Mouse (Mus musculus): ENCODE measurements at regions not wholly inside any gene's neighbourhood (a gene's known extent, or its start where the extent isn't known, plus 50 kb on each side); places are given as distances from the start of the nearest gene placed in this dataset.
A peak's percentile ranks its signal among the peaks of the same experiment; 100 is the strongest.

- peaks cover 18% of the 10 kb centered on the region for H3K4me1 ChIP-seq
- peaks cover 6% of the 10 kb centered on the region; the same call in 1 of the 2 replicates for H3K27me3 ChIP-seq (ENCODE audit: insufficient read depth, poor library complexity, severe bottlenecking)
- 83% methylated on average over 10 of the region's 10 CpGs for WGBS
- H3K27ac ChIP-seq, result no peak overlapping the region
- no peak for DNase-seq (ENCODE audit: low spot score)
- no peak overlapping the region for H3K4me3 ChIP-seq
- H3K9me3 ChIP-seq, result no peaks in the 10 kb centered on the region
- H3K36me3 ChIP-seq, result no peaks in the 10 kb centered on the region
These were observed 80.4 kb upstream of the Ttc34 start for GRCm38 (mm10) chr4:154756740-154757446.

- no peaks in the 10 kb centered on the region for H3K36me3 ChIP-seq
- H3K9me3 ChIP-seq, result no peaks in the 10 kb centered on the region
- H3K4me1 ChIP-seq, result peaks cover 12% of the 10 kb centered on the region
- no peak for DNase-seq (ENCODE audit: low spot score)
- H3K27me3 ChIP-seq (ENCODE audit: insufficient read depth, poor library complexity, severe bottlenecking), result peaks cover 10% of the 10 kb centered on the region; the same call in 1 of the 2 replicates
- WGBS, result 88% methylated on average over 1 of the region's 1 CpGs
- H3K4me3 ChIP-seq, result no peak overlapping the region
- no peak overlapping the region for H3K27ac ChIP-seq
These were observed 77.4 kb upstream of the Ttc34 start for GRCm38 (mm10) chr4:154759881-154760280.

GRCm38 (mm10) chr4:154764238-154764637 is 73.0 kb upstream of the Ttc34 start:
- Histone ChIP-seq H3K27ac (no peak overlapping the region), H3K36me3 (no peaks in the 10 kb centered on the region), H3K9me3 (no peaks in the 10 kb centered on the region), H3K4me1 (peaks cover 12% of the 10 kb centered on the region), H3K4me3 (no peak overlapping the region), H3K27me3 (ENCODE audit: insufficient read depth, poor library complexity, severe bottlenecking) (peaks cover 19% of the 10 kb centered on the region; the same call in 1 of the 2 replicates)
- 62% methylated on average over 6 of the region's 6 CpGs for WGBS
- DNase-seq (ENCODE audit: low spot score), result no peak

- 60% methylated on average over 2 of the region's 2 CpGs for WGBS
- Histone ChIP-seq H3K4me3 (no peak overlapping the region), H3K36me3 (no peaks in the 10 kb centered on the region), H3K27me3 (ENCODE audit: insufficient read depth, poor library complexity, severe bottlenecking) (peaks cover 19% of the 10 kb centered on the region; the same call in 1 of the 2 replicates), H3K27ac (no peak overlapping the region), H3K9me3 (no peaks in the 10 kb centered on the region), H3K4me1 (peaks cover 9% of the 10 kb centered on the region)
- no peak for DNase-seq (ENCODE audit: low spot score)
These were observed 71.1 kb upstream of the Ttc34 start for GRCm38 (mm10) chr4:154766158-154766557.

- no peak for DNase-seq (ENCODE audit: low spot score)
- Histone ChIP-seq H3K4me1 (peaks cover 24% of the 10 kb centered on the region), H3K9me3 (no peaks in the 10 kb centered on the region), H3K27me3 (ENCODE audit: insufficient read depth, poor library complexity, severe bottlenecking) (peaks cover 32% of the 10 kb centered on the region), H3K36me3 (no peaks in the 10 kb centered on the region), H3K4me3 (no peak overlapping the region), H3K27ac (0 out of 2 replicates have a peak overlapping the region, but pooled peaks have one; percentile 22)
- 63% methylated on average over 25 of the region's 25 CpGs for WGBS
These were observed 65.8 kb upstream of the Ttc34 start for GRCm38 (mm10) chr4:154771330-154772076.

GRCm38 (mm10) chr4:154772077-154772462 is 65.2 kb upstream of the Ttc34 start:
- WGBS, result 76% methylated on average over 4 of the region's 4 CpGs
- Histone ChIP-seq H3K9me3 (no peaks in the 10 kb centered on the region), H3K4me1 (peaks cover 24% of the 10 kb centered on the region), H3K4me3 (no peak overlapping the region), H3K27ac (0 out of 2 replicates have a peak overlapping the region, but pooled peaks have one; percentile 33), H3K27me3 (ENCODE audit: insufficient read depth, poor library complexity, severe bottlenecking) (peaks cover 32% of the 10 kb centered on the region), H3K36me3 (no peaks in the 10 kb centered on the region)
- DNase-seq (ENCODE audit: low spot score), result no peak

GRCm38 (mm10) chr4:154773830-154774229 is 63.4 kb upstream of the Ttc34 start:
- Histone ChIP-seq H3K4me1 (peaks cover 24% of the 10 kb centered on the region), H3K4me3 (no peak overlapping the region), H3K9me3 (no peaks in the 10 kb centered on the region), H3K27ac (no peak overlapping the region), H3K36me3 (no peaks in the 10 kb centered on the region), H3K27me3 (ENCODE audit: insufficient read depth, poor library complexity, severe bottlenecking) (peaks cover 25% of the 10 kb centered on the region)
- no peak for DNase-seq (ENCODE audit: low spot score)
- WGBS, result 71% methylated on average over 3 of the region's 3 CpGs

- no peak overlapping the region for H3K27ac ChIP-seq
- 61% methylated on average over 2 of the region's 2 CpGs for WGBS
These were observed 62.9 kb upstream of the Ttc34 start for GRCm38 (mm10) chr4:154774332-154774731.

GRCm38 (mm10) chr4:154778818-154779217 is 58.4 kb upstream of the Ttc34 start:
- Histone ChIP-seq H3K27ac (no peak overlapping the region), H3K9me3 (no peaks in the 10 kb centered on the region), H3K36me3 (no peaks in the 10 kb centered on the region), H3K4me1 (peaks cover 21% of the 10 kb centered on the region), H3K27me3 (ENCODE audit: insufficient read depth, poor library complexity, severe bottlenecking) (peaks cover 12% of the 10 kb centered on the region), H3K4me3 (no peak overlapping the region)
- no peak for DNase-seq (ENCODE audit: low spot score)
- WGBS, result 89% methylated on average over 1 of the region's 1 CpGs

More at GRCm38 (mm10) chr4:154774332-154774731, 62.9 kb upstream of the Ttc34 start:
- DNase-seq (ENCODE audit: low spot score), result no peak
- peaks cover 24% of the 10 kb centered on the region for H3K4me1 ChIP-seq
- H3K27me3 ChIP-seq (ENCODE audit: insufficient read depth, poor library complexity, severe bottlenecking), result peaks cover 21% of the 10 kb centered on the region; the same call in 1 of the 2 replicates
- H3K36me3 ChIP-seq, result no peaks in the 10 kb centered on the region
- H3K9me3 ChIP-seq, result no peaks in the 10 kb centered on the region
- no peak overlapping the region for H3K4me3 ChIP-seq

GRCm38 (mm10) chr4:154781391-154781790 is 55.9 kb upstream of the Ttc34 start:
- H3K27me3 ChIP-seq (ENCODE audit: insufficient read depth, poor library complexity, severe bottlenecking), result peaks cover 6% of the 10 kb centered on the region; the same call in 1 of the 2 replicates
- no peaks in the 10 kb centered on the region for H3K9me3 ChIP-seq
- WGBS, result 57% methylated on average over 11 of the region's 11 CpGs
- DNase-seq (ENCODE audit: low spot score), result no peak
- H3K36me3 ChIP-seq, result no peaks in the 10 kb centered on the region
- peak overlapping the region; percentile 48; the same call in 1 of the 2 replicates for H3K27ac ChIP-seq
- 0 out of 2 replicates have a peak overlapping the region, but pooled peaks have one; percentile 4 for H3K4me3 ChIP-seq
- H3K4me1 ChIP-seq, result peaks cover 45% of the 10 kb centered on the region

- H3K4me1 ChIP-seq, result peaks cover 52% of the 10 kb centered on the region
These were observed 55.0 kb upstream of the Ttc34 start for GRCm38 (mm10) chr4:154782291-154782690.

GRCm38 (mm10) chr4:154785282-154785987 is 51.8 kb upstream of the Ttc34 start:
- H3K4me1 ChIP-seq, result peaks cover 67% of the 10 kb centered on the region
- H3K27ac ChIP-seq, result peak overlapping the region; percentile 86
- DNase-seq (ENCODE audit: low spot score), result peak; percentile 91
- WGBS, result 31% methylated on average over 8 of the region's 8 CpGs
- H3K27me3 ChIP-seq (ENCODE audit: insufficient read depth, poor library complexity, severe bottlenecking), result peaks cover 12% of the 10 kb centered on the region
- no peak overlapping the region for H3K4me3 ChIP-seq
- H3K9me3 ChIP-seq, result no peaks in the 10 kb centered on the region
- no peaks in the 10 kb centered on the region for H3K36me3 ChIP-seq

More at GRCm38 (mm10) chr4:154782291-154782690, 55.0 kb upstream of the Ttc34 start:
- H3K27me3 ChIP-seq (ENCODE audit: insufficient read depth, poor library complexity, severe bottlenecking), result peaks cover 6% of the 10 kb centered on the region; the same call in 1 of the 2 replicates
- DNase-seq (ENCODE audit: low spot score), result no peak
- H3K27ac ChIP-seq, result peak overlapping the region; percentile 48; the same call in 1 of the 2 replicates
- H3K9me3 ChIP-seq, result no peaks in the 10 kb centered on the region
- no peak overlapping the region for H3K4me3 ChIP-seq
- no peaks in the 10 kb centered on the region for H3K36me3 ChIP-seq
- WGBS, result 84% methylated on average over 8 of the region's 8 CpGs
